Mouse (Mus musculus) testis, adult 2 months (tissue): ENCODE data around the gene Deup1.

Source experiments
- CTCF ChIP-seq: fragments of 200-500 bp; IDR thresholded peaks from 2 replicates; pipeline ENCODE4 v1.5.1; 2012; ENCODE audit warnings: low read depth, mild to moderate bottlenecking, inconsistent platforms, low read length, moderate library complexity; ENCODE audit not compliant: control insufficient read depth, insufficient read depth, insufficient replicate concordance
- POLR2A ChIP-seq: fragments of 200-500 bp; IDR thresholded peaks from 2 replicates; pipeline ENCODE4 v1.6.1; 2012; ENCODE audit warnings: low read depth, mild to moderate bottlenecking, inconsistent platforms, low read length, moderate library complexity; ENCODE audit not compliant: control insufficient read depth

DNA sequence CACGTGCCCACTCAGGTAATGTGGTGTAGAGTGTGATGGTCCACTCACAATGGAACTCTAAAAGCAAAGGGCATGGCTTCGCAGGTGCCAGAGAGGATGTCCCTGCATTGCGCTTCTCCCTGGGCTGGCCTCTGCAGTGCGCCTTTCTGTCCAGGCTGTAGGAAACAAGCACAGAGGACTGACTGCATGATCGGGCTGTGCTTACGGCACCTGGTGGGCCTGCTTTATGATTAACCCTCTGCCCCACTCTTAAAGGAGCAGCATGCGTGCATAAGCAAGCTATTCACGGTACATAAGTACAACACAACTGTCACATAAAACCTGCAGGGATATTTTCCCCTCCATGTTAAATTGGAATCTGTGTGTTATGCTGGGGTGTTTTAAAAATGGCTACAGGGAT, 24.6 kb downstream of the Deup1 start:
- TF ChIP-seq POLR2A (no peak), CTCF (no peak)
